Mouse (Mus musculus) intestine, embryonic 14.5 days (tissue): ENCODE measurements at regions not wholly inside any gene's neighbourhood (a gene's known extent, or its start where the extent isn't known, plus 50 kb on each side); places are given as distances from the start of the nearest gene placed in this dataset.

Experiments used
- ATAC-seq: fragments of 200-750 bp; cut with Nextera tagmentation; replicated peaks from 2 replicates; pipeline ENCODE4 v1.8.0; 2017; ENCODE audit warnings: low read depth, moderate number of reproducible peaks, moderate TSS enrichment, moderate library complexity; ENCODE audit not compliant: low FRiP score, low TSS enrichment
- DNase-seq: peaks from one replicate; pipeline ENCODE4 v3.0.0-alpha.2; 2018; ENCODE audit warnings: low spot score
- H3K27ac ChIP-seq: fragments of 300-500 bp; sonication (generic); 2 replicates; pipeline ENCODE4 v1.5.1; 2014; ENCODE audit warnings: low read depth, mild to moderate bottlenecking, control low read depth
- H3K27me3 ChIP-seq: fragments of 300-500 bp; sonication (generic); replicated peaks from 2 replicates; pipeline ENCODE4 v1.6.1; 2014; ENCODE audit warnings: low read length, control low read depth; ENCODE audit not compliant: control insufficient read depth, insufficient read depth
- H3K36me3 ChIP-seq: fragments of 300-500 bp; sonication (generic); 2 replicates; pipeline ENCODE4 v1.6.1; 2014; ENCODE audit warnings: low read length, control low read depth; ENCODE audit not compliant: control insufficient read depth, insufficient read depth
- H3K4me1 ChIP-seq: fragments of 300-500 bp; sonication (generic); replicated peaks from 2 replicates; pipeline ENCODE4 v1.6.1; 2014; ENCODE audit warnings: low read length, control low read depth, mixed read lengths; ENCODE audit not compliant: control insufficient read depth, insufficient read depth
- H3K4me2 ChIP-seq: fragments of 300-500 bp; sonication (generic); 2 replicates; pipeline ENCODE4 v1.6.1; 2014; ENCODE audit warnings: low read length
- H3K4me3 ChIP-seq: fragments of 300-500 bp; sonication (generic); 2 replicates; pipeline ENCODE4 v1.5.1; 2014; ENCODE audit warnings: low read depth, low read length, control low read depth, mixed read lengths
- H3K9ac ChIP-seq: fragments of 300-500 bp; sonication (generic); 2 replicates; pipeline ENCODE4 v1.6.1; 2014; ENCODE audit warnings: mild to moderate bottlenecking, low read length
- H3K9me3 ChIP-seq: fragments of 300-500 bp; sonication (generic); 2 replicates; pipeline ENCODE4 v1.6.1; 2016; ENCODE audit warnings: low read length, control low read depth; ENCODE audit not compliant: control insufficient read depth
- WGBS: fragments of 180-500 bp; shearing (Covaris S2); extraction: QIAGEN DNeasy Blood & Tissue Kit; methylation state at CpG from one replicate; pipeline ENCODE4 v1.1.7; 2014; 5-methylcytosine and 5-hydroxymethylcytosine counted together

- ATAC-seq (no peak), DNase-seq (no peak)
- Histone ChIP-seq H3K36me3 (no peaks in the 10 kb centered on the region), H3K4me2 (no peak overlapping the region), H3K4me3 (no peak overlapping the region), H3K9ac (no peak overlapping the region), H3K27me3 (no peaks in the 10 kb centered on the region), H3K9me3 (no peaks in the 10 kb centered on the region), H3K27ac (no peak overlapping the region), H3K4me1 (no peaks in the 10 kb centered on the region)
- 59% methylated on average over 2 of the region's 2 CpGs for WGBS
Observed at GRCm38 (mm10) chr7:65786916-65787315, 74.6 kb upstream of the Pcsk6 start.

DNA sequence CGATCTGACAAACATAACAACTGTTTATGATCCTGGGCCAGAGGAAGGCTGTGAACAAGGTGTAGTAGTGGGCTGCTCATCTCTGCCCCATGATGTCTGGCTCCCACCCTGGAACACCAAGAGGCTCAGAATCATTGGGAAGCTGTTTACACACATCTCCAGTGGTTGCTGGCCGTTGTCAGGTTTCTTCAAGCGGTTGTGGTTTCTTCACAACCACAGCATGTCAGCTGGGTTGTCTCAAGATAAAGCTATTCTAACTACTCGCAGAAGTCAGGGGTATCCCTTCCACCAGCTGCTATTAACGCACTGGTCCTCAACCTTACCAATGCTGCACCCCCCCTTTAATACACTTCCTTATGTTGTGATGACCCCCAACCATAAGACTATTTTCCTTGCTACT is 73.7 kb upstream of the Pcsk6 start:
- ATAC-seq (no peak), DNase-seq (no peak)
- no peaks in the 10 kb centered on the region for H3K4me1 ChIP-seq
- no peak overlapping the region for H3K27ac ChIP-seq
- H3K27me3 ChIP-seq, result no peaks in the 10 kb centered on the region
- H3K9me3 ChIP-seq, result no peaks in the 10 kb centered on the region
- WGBS, result 86% methylated on average over 5 of the region's 5 CpGs
- no peak overlapping the region for H3K4me2 ChIP-seq
- no peak overlapping the region for H3K4me3 ChIP-seq
- no peaks in the 10 kb centered on the region for H3K36me3 ChIP-seq
- H3K9ac ChIP-seq, result no peak overlapping the region

DNA sequence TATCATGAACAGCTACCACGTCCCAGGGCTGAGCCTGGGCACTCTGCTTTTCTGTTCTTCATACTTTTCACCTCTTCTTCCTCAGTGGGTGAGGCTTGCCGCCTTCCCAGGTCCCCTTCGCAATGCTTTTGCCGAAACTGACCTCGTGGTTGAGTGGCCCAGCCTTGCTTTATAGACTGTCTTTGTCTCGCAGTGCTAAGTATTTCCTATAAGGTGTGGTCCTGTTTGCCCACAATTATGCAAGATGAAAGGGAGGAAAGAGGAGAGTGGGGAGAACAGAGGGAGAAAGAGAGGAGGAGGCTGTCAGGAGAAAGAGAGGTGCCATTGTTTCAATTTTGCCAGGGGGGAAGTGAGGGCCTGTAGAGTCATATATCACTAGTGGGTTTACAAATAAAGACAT is 71.3 kb upstream of the Pcsk6 start:
- ATAC-seq, result no peak
- H3K9ac ChIP-seq, result no peak overlapping the region

DNA sequence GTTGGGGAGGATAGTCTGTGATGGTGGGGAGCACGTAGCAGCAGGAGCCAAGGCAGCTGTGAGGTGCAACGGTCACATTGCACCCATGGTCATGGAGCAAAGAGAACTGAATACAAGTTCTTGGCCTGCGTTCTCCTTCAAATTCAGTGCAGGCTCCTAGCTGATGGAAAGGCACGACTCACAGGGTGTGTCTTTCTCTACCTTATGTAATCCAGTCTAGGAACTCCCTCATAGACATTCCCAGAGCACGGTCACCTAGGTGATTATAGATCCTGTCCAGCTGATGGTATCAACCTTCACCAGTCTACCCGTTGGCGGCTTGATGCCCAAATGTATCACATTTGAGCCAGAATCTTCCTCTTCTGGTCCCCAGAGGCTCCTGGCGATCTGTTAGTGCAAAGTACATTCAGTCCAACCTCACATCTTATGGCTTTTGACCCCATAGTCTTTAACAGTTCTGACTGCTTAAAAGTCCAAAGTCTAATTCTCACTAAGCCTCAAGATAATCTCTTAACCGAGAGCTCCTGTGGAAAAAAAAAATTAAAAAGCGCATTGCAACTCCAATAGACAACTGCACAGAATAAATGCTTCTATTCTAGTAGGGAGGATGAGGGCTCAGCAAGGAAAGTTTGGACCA is 69.2 kb upstream of the Pcsk6 start:
- no peaks in the 10 kb centered on the region for H3K27me3 ChIP-seq
- ATAC-seq, result no peak
- no peaks in the 10 kb centered on the region for H3K36me3 ChIP-seq
- no peak for DNase-seq
- WGBS, result 83% methylated on average over 10 of the region's 10 CpGs
- H3K4me3 ChIP-seq, result no peak overlapping the region
- H3K9me3 ChIP-seq, result no peaks in the 10 kb centered on the region
- H3K27ac ChIP-seq, result no peak overlapping the region
- H3K4me1 ChIP-seq, result no peaks in the 10 kb centered on the region
- H3K9ac ChIP-seq, result no peak overlapping the region
- H3K4me2 ChIP-seq, result no peak overlapping the region

More for the DNA sequence above, 71.3 kb upstream of the Pcsk6 start:
- Histone ChIP-seq H3K27me3 (no peaks in the 10 kb centered on the region), H3K4me3 (no peak overlapping the region), H3K4me1 (no peaks in the 10 kb centered on the region), H3K36me3 (no peaks in the 10 kb centered on the region), H3K9me3 (no peaks in the 10 kb centered on the region), H3K27ac (no peak overlapping the region), H3K4me2 (no peak overlapping the region)
- DNase-seq, result peak; percentile 54
- WGBS, result 62% methylated on average over 6 of the region's 6 CpGs

DNA sequence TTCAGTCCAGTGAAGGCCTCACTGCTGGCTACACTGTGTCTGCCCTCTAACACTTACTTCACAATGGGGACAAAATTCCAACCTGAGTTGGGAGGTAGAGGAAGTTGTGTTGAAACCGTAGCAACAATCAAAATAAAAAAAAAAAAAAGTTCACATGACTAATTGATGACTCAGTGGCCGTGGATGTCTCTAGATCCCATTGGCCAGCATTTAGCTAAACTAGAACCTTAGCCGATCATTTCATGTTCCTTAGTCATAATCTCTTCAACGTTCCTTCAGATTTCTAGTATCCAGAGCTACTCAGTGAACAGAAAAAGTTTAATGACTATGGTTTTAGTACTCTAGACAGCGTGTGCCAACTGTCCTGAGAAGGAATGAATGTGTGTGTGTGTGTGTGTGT is 59.2 kb upstream of the Pcsk6 start:
- no peak for DNase-seq
- Histone ChIP-seq H3K27me3 (no peaks in the 10 kb centered on the region), H3K4me1 (peaks cover 15% of the 10 kb centered on the region), H3K9me3 (no peaks in the 10 kb centered on the region), H3K4me2 (no peak overlapping the region), H3K36me3 (no peaks in the 10 kb centered on the region), H3K27ac (no peak overlapping the region), H3K9ac (no peak overlapping the region), H3K4me3 (no peak overlapping the region)
- WGBS, result 86% methylated on average over 5 of the region's 5 CpGs
- ATAC-seq, result no peak

DNA sequence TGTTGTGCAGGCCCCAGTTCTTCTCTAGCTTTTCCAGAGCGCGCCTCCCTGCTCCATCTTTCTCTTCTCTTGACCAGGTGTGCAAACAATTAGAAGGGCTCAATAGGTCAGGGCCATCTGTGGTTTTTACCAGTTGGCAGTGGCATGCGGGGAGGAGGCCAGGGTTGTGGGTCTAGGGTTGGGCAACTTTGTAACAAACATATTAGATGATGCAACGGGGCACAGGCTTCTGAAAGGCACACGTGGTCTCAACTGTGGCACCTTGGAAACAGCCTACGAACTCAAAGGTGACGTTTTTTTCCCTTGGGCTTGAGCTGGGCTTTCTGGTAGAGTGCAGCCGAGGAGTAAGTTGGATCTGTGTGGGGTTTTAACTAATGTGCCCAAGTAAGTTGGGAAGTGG is 58.7 kb upstream of the Pcsk6 start:
- peaks cover 15% of the 10 kb centered on the region for H3K4me1 ChIP-seq
- no peaks in the 10 kb centered on the region for H3K27me3 ChIP-seq
- H3K27ac ChIP-seq, result 0 out of 2 replicates have a peak overlapping the region, but pooled peaks have one; percentile 1
- ATAC-seq (no peak), DNase-seq (no peak)
- no peak overlapping the region for H3K4me3 ChIP-seq
- whole genome bisulfite sequencing, result 83% methylated on average over 8 of the region's 8 CpGs
- H3K9ac ChIP-seq, result no peak overlapping the region
- H3K9me3 ChIP-seq, result no peaks in the 10 kb centered on the region
- H3K4me2 ChIP-seq, result no peak overlapping the region
- no peaks in the 10 kb centered on the region for H3K36me3 ChIP-seq

- peak; percentile 65 for DNase-seq
- ATAC-seq, result peak; percentile 67
- H3K4me2 ChIP-seq, result 0 out of 2 replicates have a peak overlapping the region, but pooled peaks have one; percentile 20
Observed at GRCm38 (mm10) chr7:65803422-65804303, 57.9 kb upstream of the Pcsk6 start.

More at GRCm38 (mm10) chr7:65803422-65804303, 57.9 kb upstream of the Pcsk6 start:
- Histone ChIP-seq H3K27me3 (no peaks in the 10 kb centered on the region), H3K4me3 (no peak overlapping the region), H3K9me3 (no peaks in the 10 kb centered on the region), H3K36me3 (no peaks in the 10 kb centered on the region), H3K9ac (no peak overlapping the region), H3K27ac (peak overlapping the region; percentile 33; the same call in 1 of the 2 replicates), H3K4me1 (peaks cover 15% of the 10 kb centered on the region)
- WGBS, result 30% methylated on average over 11 of the region's 11 CpGs
